Mouse (Mus musculus) left cerebral cortex, adult 9 months (tissue): ENCODE data around the gene Aox2.

Experiments
- DNase-seq, 2 experiments: peaks; one replicate each; pipeline ENCODE4 v3.0.0; 2022; ENCODE audit warnings: low spot score in 2 of 2

Gene Aox2

GRCm38 (mm10) chr1:58401396-58401795 is 123.3 kb downstream of the Aox2 start:
- DNase-seq = no peak

GRCm38 (mm10) chr1:58403745-58404144 is 125.6 kb downstream of the Aox2 start:
- no peak for DNase-seq

- DNase-seq = no peak
Measured at GRCm38 (mm10) chr1:58407321-58407720, 129.2 kb downstream of the Aox2 start.

GRCm38 (mm10) chr1:58408141-58408540 is 130.0 kb downstream of the Aox2 start:
- DNase-seq = no peak

- no peak for DNase-seq
Measured at GRCm38 (mm10) chr1:58409553-58410197, 131.5 kb downstream of the Aox2 start.

GRCm38 (mm10) chr1:58410198-58410588 is 132.1 kb downstream of the Aox2 start:
- DNase-seq = no peak

- DNase-seq = no peak
Measured at GRCm38 (mm10) chr1:58410776-58411175, 132.7 kb downstream of the Aox2 start.

GRCm38 (mm10) chr1:58415442-58415841 is 137.3 kb downstream of the Aox2 start:
- no peak for DNase-seq

GRCm38 (mm10) chr1:58416048-58416447 is 137.9 kb downstream of the Aox2 start:
- DNase-seq = no peak

- DNase-seq = no peak
Measured at GRCm38 (mm10) chr1:58420032-58420431, 141.9 kb downstream of the Aox2 start.

GRCm38 (mm10) chr1:58420961-58421360 is 142.8 kb downstream of the Aox2 start:
- no peak for DNase-seq

GRCm38 (mm10) chr1:58422879-58423278 is 144.8 kb downstream of the Aox2 start:
- no peak for DNase-seq

- peak; percentile 88 to 97 for DNase-seq
Measured at GRCm38 (mm10) chr1:58423371-58424248, 145.5 kb downstream of the Aox2 start, which contains the start of gene Clk1. TSS of gene Clk1 (minus strand) at chr1:58424066.

- DNase-seq = no peak
Measured at GRCm38 (mm10) chr1:58424551-58424950, 146.4 kb downstream of the Aox2 start.
